ENCODE assay signal across 10 mouse cellular contexts in the genomic region with DNA sequence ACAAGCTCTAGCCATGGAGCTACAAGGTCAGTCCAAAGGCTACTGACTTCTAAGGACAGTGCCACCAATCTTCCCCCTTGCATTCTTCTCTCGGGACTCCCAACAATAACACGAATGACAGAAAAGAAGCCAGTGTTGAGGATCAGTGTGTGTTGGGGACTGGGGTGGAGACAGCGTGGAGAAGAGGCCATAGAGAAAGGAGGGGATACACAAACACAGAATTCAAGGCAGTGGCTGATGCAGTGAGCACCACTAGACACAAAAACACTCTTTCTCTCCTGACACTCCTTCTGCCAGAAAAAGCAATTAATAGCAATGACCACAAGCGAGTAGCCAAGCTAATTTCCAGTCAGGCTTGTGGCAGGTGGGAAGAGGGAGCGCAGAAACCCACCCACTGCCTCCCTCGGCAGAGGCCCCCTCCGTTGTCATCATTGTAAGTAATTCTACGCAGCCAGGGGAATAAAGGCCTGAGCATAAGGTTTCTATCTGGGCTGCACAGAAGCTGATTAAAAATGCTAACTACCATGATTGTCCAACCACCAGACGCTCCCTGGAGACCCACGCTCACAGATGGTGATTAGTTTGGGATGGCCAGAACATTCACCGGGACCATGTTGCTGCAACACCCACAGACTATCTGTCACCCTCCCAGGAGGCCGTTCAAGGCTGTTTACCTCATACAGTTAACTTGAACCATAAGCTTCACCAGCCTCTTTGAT.
DNase-seq lines count a peak whose midpoint lies in the region; ATAC-seq lines count a peak whose summit lies in the region.
"Had no signal": no experiment of that assay in that cellular context is flagged by ENCODE, and none has a peak within 500 bp of the region (broad histone marks: within the 10 kb centered on the region; RNA-seq: fewer than 3 reads in every experiment).

No protein-coding gene starts in this region.

- peaks cover 17% of the 10 kb centered on the region for H3K4me1 ChIP-seq in embryonic facial prominence, embryonic 10.5 days
- peaks cover 24% of the 10 kb centered on the region for H3K4me1 ChIP-seq in forebrain, embryonic 15.5 days
- peaks cover 13% of the 10 kb centered on the region for H3K4me1 ChIP-seq in midbrain, embryonic 16.5 days (ENCODE audit: control insufficient read depth, insufficient read depth, low read length)
- no peaks in the 10 kb centered on the region for H3K4me1 ChIP-seq in kidney, embryonic 15.5 days
- H3K4me1 ChIP-seq: liver, embryonic 12.5 days; stomach, embryonic 15.5 days had no signal

- H3K4me2 ChIP-seq in forebrain, embryonic 15.5 days (replicated peaks) = no peak overlapping the region
- no peak overlapping the region for H3K4me2 ChIP-seq in midbrain, embryonic 16.5 days (ENCODE audit: low read length)
- no peak overlapping the region for H3K4me2 ChIP-seq in kidney, embryonic 15.5 days
- H3K4me2 ChIP-seq: liver, embryonic 12.5 days; stomach, embryonic 15.5 days had no signal

- 0 out of 2 replicates have a peak overlapping the region, but pooled peaks have one; percentile 8 for H3K27ac ChIP-seq in embryonic facial prominence, embryonic 10.5 days (replicated peaks)
- peak overlapping the region; percentile 79 for H3K27ac ChIP-seq in forebrain, embryonic 15.5 days (replicated peaks)
- H3K27ac ChIP-seq in midbrain, embryonic 16.5 days (ENCODE audit: low read length) = peak overlapping the region; percentile 6; the same call in 1 of the 2 replicates
- no peak overlapping the region for H3K27ac ChIP-seq in kidney, embryonic 15.5 days
- H3K27ac ChIP-seq: liver, embryonic 12.5 days; stomach, embryonic 15.5 days had no signal

- no peak overlapping the region for H3K4me3 ChIP-seq in embryonic facial prominence, embryonic 10.5 days
- no peak overlapping the region for H3K4me3 ChIP-seq in forebrain, embryonic 15.5 days
- no peak overlapping the region for H3K4me3 ChIP-seq in midbrain, embryonic 16.5 days (ENCODE audit: low read depth, low read length)
- no peak overlapping the region for H3K4me3 ChIP-seq in kidney, embryonic 15.5 days (replicated peaks)
- H3K4me3 ChIP-seq: liver, embryonic 12.5 days; stomach, embryonic 15.5 days had no signal

- peak; percentile 39 for DNase-seq in embryonic facial prominence, embryonic 10.5 days (ENCODE audit: low spot score)
- DNase-seq in layer of hippocampus, adult 8-10 months (ENCODE audit: low spot score in 2 of 2) = peak; percentile 86 to 88
- DNase-seq in gastrocnemius, adult 18-20 months (ENCODE audit: low spot score) = no peak
- no peak for DNase-seq in urinary bladder, postnatal 36 days (ENCODE audit: low spot score in 2 of 2)

- peaks cover 5% of the 10 kb centered on the region for H3K36me3 ChIP-seq in embryonic facial prominence, embryonic 10.5 days (replicated peaks)
- peaks cover 5% of the 10 kb centered on the region; the same call in 1 of the 2 replicates for H3K36me3 ChIP-seq in forebrain, embryonic 15.5 days
- H3K36me3 ChIP-seq in midbrain, embryonic 16.5 days (ENCODE audit: control insufficient read depth, insufficient read depth, low read length) = no peaks in the 10 kb centered on the region
- H3K36me3 ChIP-seq in kidney, embryonic 15.5 days = no peaks in the 10 kb centered on the region
- H3K36me3 ChIP-seq: G1E; liver, embryonic 12.5 days; stomach, embryonic 15.5 days had no signal

- peaks cover 4% of the 10 kb centered on the region; the same call in 1 of the 2 replicates for H3K9me3 ChIP-seq in embryonic facial prominence, embryonic 10.5 days
- no peaks in the 10 kb centered on the region for H3K9me3 ChIP-seq in forebrain, embryonic 15.5 days
- no peaks in the 10 kb centered on the region; the same call in 1 of the 2 replicates for H3K9me3 ChIP-seq in midbrain, embryonic 16.5 days (replicated peaks; ENCODE audit: control insufficient read depth, low read length, poor library complexity, severe bottlenecking)
- peaks cover 3% of the 10 kb centered on the region; the same call in 1 of the 2 replicates for H3K9me3 ChIP-seq in kidney, embryonic 15.5 days (replicated peaks)
- H3K9me3 ChIP-seq: liver, embryonic 12.5 days; stomach, embryonic 15.5 days had no signal

- peaks cover 16% of the 10 kb centered on the region; the same call in 1 of the 2 replicates for H3K27me3 ChIP-seq in embryonic facial prominence, embryonic 10.5 days (replicated peaks; ENCODE audit: low read depth, poor library complexity, severe bottlenecking)
- H3K27me3 ChIP-seq in forebrain, embryonic 15.5 days = no peaks in the 10 kb centered on the region
- H3K27me3 ChIP-seq in midbrain, embryonic 16.5 days (ENCODE audit: control insufficient read depth, insufficient read depth, low read depth, low read length) = no peaks in the 10 kb centered on the region; the same call in 1 of the 2 replicates
- H3K27me3 ChIP-seq in kidney, embryonic 15.5 days = no peaks in the 10 kb centered on the region
- H3K27me3 ChIP-seq: liver, embryonic 12.5 days; stomach, embryonic 15.5 days had no signal

- 64% methylated on average over 12 of the region's 12 CpGs for WGBS in embryonic facial prominence, embryonic 10.5 days
- 24% methylated on average over 12 of the region's 12 CpGs for WGBS in forebrain, embryonic 15.5 days
- whole genome bisulfite sequencing in midbrain, embryonic 16.5 days = 21% methylated on average over 12 of the region's 12 CpGs
- 73% methylated on average over 12 of the region's 12 CpGs for WGBS in kidney, embryonic 15.5 days

- 0 out of 2 replicates have a peak overlapping the region, but pooled peaks have one; percentile 5 for H3K9ac ChIP-seq in forebrain, embryonic 15.5 days (replicated peaks)
- peak overlapping the region; percentile 36; the same call in 1 of the 2 replicates for H3K9ac ChIP-seq in midbrain, embryonic 16.5 days (ENCODE audit: low read depth, low read length)
- H3K9ac ChIP-seq in kidney, embryonic 15.5 days = no peak overlapping the region
- H3K9ac ChIP-seq: liver, embryonic 12.5 days; stomach, embryonic 15.5 days had no signal

- ATAC-seq in forebrain, embryonic 15.5 days (replicated peaks) = peak; percentile 78
- no peak; the same call in 1 of the 2 replicates for ATAC-seq in midbrain, embryonic 16.5 days
- no peak for ATAC-seq in kidney, embryonic 15.5 days (replicated peaks; ENCODE audit: low FRiP score)
- ATAC-seq: liver, embryonic 12.5 days had no signal

Comparison
In these comparisons a context has a peak if more than half of its experiments do, and no peak if none do; other contexts are left out.
1. DNase-seq: peak in embryonic facial prominence, embryonic 10.5 days (single experiment) and layer of hippocampus, adult 8-10 months (2 of 2); none in gastrocnemius, adult 18-20 months (single experiment) and urinary bladder, postnatal 36 days (0 of 2).